Mouse (Mus musculus) embryo, embryonic 11.5 days (tissue): ENCODE results near the gene Iqce.

Source experiments
- DNase-seq: peaks from one replicate; pipeline ENCODE4 v3.0.0-alpha.2; 2012; ENCODE audit warnings: low read depth, low spot score

Gene Iqce

DNA sequence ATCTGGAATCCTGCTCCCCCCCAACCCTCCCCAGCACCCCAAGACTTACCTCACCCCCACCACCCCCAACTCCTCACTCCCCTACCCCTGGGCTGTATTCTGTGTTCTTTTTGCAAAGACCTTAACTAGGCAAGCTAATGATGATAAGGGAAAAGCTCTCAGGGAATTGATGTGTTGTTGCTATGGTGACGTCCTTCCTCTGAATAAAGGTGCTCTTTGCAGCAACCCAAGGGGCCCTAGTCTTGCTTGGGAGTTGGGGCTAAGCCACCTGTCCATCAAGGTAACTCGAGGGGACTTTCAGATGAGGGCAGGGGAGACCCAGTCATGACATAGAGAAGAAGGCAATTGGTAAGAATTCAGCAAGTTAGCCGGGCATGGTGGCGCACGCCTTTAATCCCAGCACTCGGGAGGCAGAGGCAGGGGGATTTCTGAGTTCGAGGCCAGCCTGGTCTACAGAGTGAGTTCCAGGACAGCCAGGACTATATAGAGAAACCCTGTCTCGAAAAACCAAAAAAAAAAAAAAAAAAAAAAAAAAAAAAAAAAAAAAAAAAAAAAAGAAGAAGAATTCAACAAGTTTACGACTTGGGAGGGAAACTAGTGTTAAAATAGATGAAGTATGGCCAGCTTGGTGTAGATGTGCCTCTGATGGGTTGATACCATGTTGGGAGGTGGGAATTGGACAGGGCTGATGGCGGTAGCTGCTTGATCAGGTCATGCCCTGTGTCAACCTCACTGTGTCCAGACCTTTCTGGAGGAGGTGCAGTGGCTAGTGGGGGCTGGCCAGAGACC, 86.7 kb downstream of the Iqce start:
- no peak for DNase-seq

DNA sequence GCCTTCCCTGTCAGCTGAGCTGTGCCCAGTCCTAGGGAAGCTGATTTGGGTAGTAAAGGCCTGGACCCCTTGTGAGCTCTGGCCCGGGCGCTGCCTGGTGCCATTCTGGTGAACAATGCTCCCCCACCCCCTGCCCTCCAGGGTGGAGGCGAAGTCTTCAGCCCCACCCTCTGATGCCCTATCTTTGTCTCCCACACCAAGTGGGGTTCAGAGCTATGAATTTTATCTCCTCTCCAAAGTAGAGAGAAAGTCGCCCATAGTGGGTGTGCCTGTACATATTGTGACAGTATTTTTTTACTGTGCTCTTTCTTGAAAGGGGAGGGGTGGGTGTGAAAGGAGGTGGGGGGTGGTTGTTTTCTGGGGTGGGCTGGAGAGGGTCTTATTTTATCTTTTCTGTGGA, 87.3 kb downstream of the Iqce start:
- DNase-seq = no peak

DNA sequence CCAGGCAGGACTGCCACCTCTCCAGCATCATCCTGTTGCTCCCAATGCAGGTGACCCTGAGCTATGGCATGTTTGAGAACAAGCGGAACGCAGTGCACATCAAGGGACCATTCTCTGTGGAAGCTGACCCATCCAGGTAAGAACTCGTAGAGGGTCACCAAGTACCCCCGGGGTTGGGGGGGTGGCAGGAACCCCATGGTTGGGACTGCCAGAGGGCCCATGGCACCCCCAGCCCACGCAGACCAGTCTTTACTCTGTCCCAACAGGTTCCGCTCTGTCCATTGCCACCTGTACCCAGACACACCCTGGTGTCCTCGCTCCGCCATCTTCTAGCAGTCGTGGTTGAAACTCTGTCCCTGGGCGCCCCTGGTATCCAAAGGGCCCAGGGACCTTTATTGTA, 88.0 kb downstream of the Iqce start:
- DNase-seq = no peak

DNA sequence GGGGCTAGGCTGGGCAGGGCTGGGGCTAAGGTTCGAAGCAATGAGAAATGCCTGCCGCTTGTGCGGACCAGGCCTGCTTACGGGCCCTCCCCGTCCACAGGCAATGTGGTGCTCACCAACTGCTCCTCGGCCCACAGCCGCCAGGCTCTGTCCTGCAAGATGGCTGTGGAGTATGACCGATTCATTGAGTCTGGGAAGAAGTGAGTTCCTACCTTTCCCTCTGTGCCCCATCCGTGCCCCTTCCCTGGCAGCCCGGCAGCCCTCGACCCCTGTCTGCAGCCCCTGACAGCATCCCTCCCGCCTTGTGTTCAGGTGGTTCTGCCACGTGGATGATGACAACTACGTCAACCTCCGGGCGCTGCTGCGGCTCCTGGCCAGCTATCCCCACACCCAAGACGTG, 90.0 kb downstream of the Iqce start:
- DNase-seq = no peak
